Mouse (Mus musculus) brown adipose tissue, adult 24 weeks (tissue): ENCODE measurements at regions not wholly inside any gene's neighbourhood (a gene's known extent, or its start where the extent isn't known, plus 50 kb on each side); places are given as distances from the start of the nearest gene placed in this dataset.

ENCODE experiments used
- H3K27ac ChIP-seq: fragments of 200-500 bp; replicated peaks from 2 replicates; pipeline ENCODE4 v1.5.1; 2012; ENCODE audit warnings: low read depth, mild to moderate bottlenecking, low read length
- H3K4me1 ChIP-seq: fragments of 200-500 bp; 2 replicates; pipeline ENCODE4 v1.6.1; 2012; ENCODE audit warnings: low read length, mixed read lengths; ENCODE audit not compliant: control insufficient read depth, insufficient read depth, insufficient read length
- H3K4me3 ChIP-seq: fragments of 200-500 bp; 2 replicates; pipeline ENCODE4 v1.5.1; 2012; ENCODE audit warnings: low read depth, mild to moderate bottlenecking, low read length, moderate library complexity; ENCODE audit not compliant: insufficient read depth

DNA sequence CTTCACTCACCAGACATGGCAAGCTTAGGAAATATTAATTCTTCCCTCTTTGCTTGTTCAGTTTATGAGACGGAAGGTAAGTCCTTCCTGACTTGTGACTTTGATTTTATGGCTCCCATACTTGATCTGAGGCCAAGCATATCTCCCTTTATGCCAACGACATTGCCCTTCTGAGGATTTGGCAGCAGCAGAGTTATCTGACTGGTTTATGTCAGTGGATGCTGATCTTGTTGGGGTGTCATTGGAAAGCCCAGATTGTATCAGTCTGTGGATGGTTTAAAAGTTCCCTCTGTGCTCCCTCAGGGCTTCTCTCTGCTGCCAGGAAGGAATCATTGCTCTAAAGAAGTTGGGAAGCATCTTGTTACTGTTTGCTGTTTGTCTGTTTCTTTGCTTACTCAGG is 242.5 kb downstream of the Hhipl2 start:
- Histone ChIP-seq H3K4me3 (no peak overlapping the region), H3K4me1 (no peaks in the 10 kb centered on the region), H3K27ac (no peak overlapping the region)

DNA sequence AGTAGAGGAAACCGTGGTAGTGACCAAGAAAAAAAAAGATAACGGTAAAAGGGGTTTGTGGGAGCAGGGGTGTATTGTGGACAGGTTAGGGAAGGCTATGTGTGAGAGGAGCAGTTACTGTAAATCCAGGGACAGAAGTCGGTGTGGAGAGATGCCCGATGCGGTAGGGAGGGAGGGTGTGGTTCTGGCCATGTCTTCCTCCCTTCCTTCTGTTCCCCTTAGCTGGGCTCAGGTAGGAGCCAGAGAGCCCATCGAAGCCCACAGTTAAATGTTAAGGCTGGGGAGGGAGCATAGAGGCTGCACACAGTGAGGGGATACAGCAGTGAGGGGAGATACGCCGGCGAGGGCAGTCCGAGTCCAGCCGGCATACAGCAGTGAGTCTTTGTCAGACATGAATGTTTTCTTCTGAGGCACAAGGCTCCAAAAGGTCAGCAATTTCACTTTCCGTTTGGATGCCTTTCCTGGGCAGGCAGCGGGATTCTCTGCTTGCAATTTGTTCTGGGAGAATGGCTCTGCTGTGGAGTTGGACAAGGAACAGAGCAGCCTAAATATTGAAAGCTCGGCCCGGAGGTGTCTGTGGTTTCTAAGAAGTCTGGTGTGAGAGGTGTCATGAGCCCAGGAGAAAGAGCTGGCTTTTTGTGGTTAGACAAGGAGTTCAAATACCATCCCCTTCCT is 244.5 kb downstream of the Hhipl2 start:
- no peak overlapping the region for H3K27ac ChIP-seq
- H3K4me1 ChIP-seq = no peaks in the 10 kb centered on the region
- no peak overlapping the region for H3K4me3 ChIP-seq

DNA sequence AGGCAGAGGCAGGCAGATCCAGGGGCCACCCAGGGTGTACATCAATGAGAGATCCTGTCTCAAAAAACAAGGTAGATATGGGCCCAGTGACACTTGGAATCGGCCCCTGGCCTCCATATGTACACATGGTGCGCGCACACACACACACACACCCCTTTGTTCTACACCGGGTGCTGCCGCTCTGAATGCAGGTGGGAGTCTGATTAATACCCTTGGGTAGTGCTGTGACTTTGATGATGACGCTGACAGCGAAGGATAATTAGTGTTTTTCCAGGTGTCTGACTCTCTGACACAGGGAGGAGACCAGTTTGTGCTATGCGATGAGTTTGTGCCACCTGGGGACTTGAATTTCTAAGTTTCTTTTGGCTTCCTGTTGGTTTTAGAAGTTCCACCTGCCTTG is 251.3 kb downstream of the Hhipl2 start:
- no peak overlapping the region for H3K27ac ChIP-seq
- H3K4me3 ChIP-seq = no peak overlapping the region
- no peaks in the 10 kb centered on the region for H3K4me1 ChIP-seq

- no peak overlapping the region for H3K4me3 ChIP-seq
- H3K27ac ChIP-seq = no peak overlapping the region
- H3K4me1 ChIP-seq = no peaks in the 10 kb centered on the region
These were observed 251.7 kb downstream of the Hhipl2 start for GRCm38 (mm10) chr1:183669674-183670073.

- no peak overlapping the region for H3K27ac ChIP-seq
- no peak overlapping the region for H3K4me3 ChIP-seq
- H3K4me1 ChIP-seq = no peaks in the 10 kb centered on the region
These were observed 252.5 kb downstream of the Hhipl2 start for GRCm38 (mm10) chr1:183670542-183670941.

- Histone ChIP-seq H3K4me3 (no peak overlapping the region), H3K27ac (no peak overlapping the region), H3K4me1 (no peaks in the 10 kb centered on the region)
These were observed 253.5 kb downstream of the Hhipl2 start for GRCm38 (mm10) chr1:183671541-183671940.

DNA sequence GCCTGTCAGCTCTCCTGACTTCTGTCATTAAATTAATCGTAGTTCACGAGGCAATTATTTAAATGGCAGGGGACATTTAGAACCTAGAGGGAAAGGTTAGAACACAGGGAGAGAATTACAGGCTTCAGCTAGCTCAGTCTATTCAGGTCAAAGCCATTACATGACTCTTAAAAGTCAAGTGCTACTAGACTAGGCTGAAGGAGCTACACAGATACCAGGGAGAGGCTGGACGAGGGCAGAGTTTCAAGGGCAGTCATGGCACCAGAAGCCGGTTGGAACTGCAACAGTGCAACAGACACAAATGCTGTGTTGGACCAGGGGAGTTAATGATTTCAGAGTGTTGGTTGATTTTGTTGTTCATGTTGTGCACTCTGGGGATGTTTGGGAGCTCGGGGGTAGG is 254.5 kb downstream of the Hhipl2 start:
- no peak overlapping the region for H3K4me3 ChIP-seq
- H3K27ac ChIP-seq = no peak overlapping the region
- no peaks in the 10 kb centered on the region for H3K4me1 ChIP-seq

DNA sequence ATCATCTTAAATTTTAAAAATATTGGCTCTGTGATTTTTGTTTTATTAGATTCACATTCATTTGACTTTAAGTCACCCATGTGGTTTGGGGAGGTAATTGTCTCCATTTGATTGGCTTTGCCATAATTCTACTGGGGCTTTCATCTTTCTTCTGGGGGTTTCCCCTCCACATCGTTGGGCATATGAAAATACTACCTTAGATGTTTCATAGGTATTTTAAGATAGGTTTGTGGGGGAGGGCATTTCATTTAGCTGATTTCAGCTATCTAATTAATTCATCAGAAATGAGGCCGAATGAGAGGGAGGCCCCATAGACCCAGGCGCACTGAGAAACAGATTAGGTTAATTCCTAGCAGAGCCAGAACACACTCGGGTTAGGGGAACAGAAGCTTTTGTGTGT is 259.6 kb downstream of the Hhipl2 start:
- H3K27ac ChIP-seq = no peak overlapping the region
- no peak overlapping the region for H3K4me3 ChIP-seq
- H3K4me1 ChIP-seq = no peaks in the 10 kb centered on the region

- H3K4me3 ChIP-seq = no peak overlapping the region
- H3K27ac ChIP-seq = no peak overlapping the region
These were observed 261.9 kb downstream of the Hhipl2 start for GRCm38 (mm10) chr1:183679949-183680348.

DNA sequence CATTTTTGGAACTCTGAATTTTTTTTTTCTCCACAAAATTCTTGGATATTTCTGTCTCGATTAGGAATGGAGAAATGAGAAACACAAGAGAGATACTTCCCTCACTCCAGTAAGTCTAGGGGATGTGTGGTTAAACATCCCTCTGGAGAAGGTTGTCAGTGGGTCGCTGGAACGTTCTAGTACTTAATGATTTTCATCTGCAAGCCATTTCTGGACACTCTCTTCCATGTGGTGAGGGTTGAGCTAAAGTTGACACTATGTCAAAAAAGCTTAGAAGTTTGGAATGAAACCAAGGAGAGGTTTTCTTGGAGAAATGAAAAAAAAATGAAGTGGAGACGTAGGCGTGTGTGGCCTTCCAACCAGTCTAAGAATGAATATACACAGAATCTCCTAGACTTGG is 268.0 kb downstream of the Hhipl2 start:
- H3K4me3 ChIP-seq = no peak overlapping the region
- H3K27ac ChIP-seq = no peak overlapping the region
- H3K4me1 ChIP-seq = no peaks in the 10 kb centered on the region

More at GRCm38 (mm10) chr1:183679949-183680348, 261.9 kb downstream of the Hhipl2 start:
- H3K4me1 ChIP-seq = no peaks in the 10 kb centered on the region

DNA sequence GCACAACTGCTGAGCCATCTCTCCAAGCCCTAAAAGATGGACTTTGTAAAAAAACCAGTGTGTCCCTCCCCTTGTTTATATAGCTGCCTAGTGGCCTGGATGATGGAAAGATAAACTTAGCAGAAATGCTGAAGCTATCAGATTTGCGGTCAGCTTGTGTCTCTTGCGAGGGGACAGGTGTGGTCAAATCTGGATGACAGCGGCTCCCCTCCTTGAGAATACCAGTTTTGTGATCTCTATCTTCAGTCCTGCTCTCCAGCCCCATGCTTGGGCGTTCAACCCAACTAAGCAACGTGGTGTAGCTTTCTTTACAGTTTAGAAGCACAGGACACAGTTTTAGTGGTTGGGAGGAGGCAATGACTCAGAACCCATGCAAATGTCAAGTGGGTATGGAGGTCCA is 274.7 kb downstream of the Hhipl2 start:
- Histone ChIP-seq H3K27ac (no peak overlapping the region), H3K4me3 (no peak overlapping the region), H3K4me1 (no peaks in the 10 kb centered on the region)

GRCm38 (mm10) chr1:183699284-183699683 is 281.3 kb downstream of the Hhipl2 start:
- Histone ChIP-seq H3K4me3 (no peak overlapping the region), H3K27ac (no peak overlapping the region), H3K4me1 (no peaks in the 10 kb centered on the region)

- H3K27ac ChIP-seq = no peak overlapping the region
- no peak overlapping the region for H3K4me3 ChIP-seq
- H3K4me1 ChIP-seq = no peaks in the 10 kb centered on the region
These were observed 284.9 kb downstream of the Hhipl2 start for GRCm38 (mm10) chr1:183702888-183703287.

DNA sequence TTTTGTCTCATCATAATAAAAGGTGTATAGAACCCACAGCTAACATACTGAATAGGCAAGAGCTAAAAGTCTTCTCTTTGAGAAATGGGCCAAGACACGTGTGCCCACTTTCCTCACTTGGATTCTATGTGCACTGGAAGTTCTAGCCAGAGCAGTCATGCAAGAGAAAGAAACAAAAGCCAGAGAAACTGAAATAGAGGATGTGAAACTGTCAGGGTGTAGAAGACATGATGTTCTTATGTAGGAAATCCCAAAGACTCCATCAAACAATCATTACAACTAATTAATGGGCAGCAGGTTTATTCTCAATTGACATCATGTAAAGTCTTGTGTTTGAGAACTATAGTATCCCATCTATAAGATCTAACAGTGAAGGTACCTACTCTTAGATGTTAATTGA is 294.9 kb downstream of the Hhipl2 start:
- Histone ChIP-seq H3K4me1 (no peaks in the 10 kb centered on the region), H3K4me3 (no peak overlapping the region), H3K27ac (no peak overlapping the region)

DNA sequence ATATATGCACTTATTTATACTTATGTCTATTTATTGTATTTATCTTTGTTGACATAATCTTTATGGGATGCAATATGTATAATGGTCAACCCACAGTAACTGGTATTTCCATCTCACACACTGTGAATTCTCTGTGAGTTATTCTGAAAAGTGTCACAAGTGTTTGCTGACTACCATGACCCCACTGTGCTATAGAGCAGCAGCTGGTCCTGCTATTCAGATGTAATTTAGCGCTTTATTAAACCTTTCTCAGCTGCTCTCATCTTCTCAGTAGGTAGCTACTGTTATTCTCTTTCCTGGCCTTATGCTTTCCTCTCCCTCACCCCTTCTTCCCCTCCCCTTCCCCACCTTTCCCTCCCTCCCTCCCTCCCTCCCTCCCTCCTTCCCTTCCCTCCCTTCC is 296.0 kb upstream of the Dusp10 start:
- H3K4me1 ChIP-seq = no peaks in the 10 kb centered on the region
- H3K4me3 ChIP-seq = no peak overlapping the region
- H3K27ac ChIP-seq = no peak overlapping the region

GRCm38 (mm10) chr1:183749126-183749525 is 264.0 kb upstream of the Dusp10 start:
- Histone ChIP-seq H3K4me1 (no peaks in the 10 kb centered on the region), H3K4me3 (no peak overlapping the region), H3K27ac (no peak overlapping the region)
